Mouse (Mus musculus) embryonic facial prominence, embryonic 15.5 days (tissue): ENCODE data around the gene Pald1. TPM values are rescaled to one million over a fixed set of nuclear protein-coding genes. Genes with fewer than 3 reads are reported as not detected.

Experiments
- ATAC-seq: fragments of 200-750 bp; cut with Nextera tagmentation; 2 replicates; pipeline ENCODE4 v1.8.0; 2017; ENCODE audit warnings: low read depth, moderate TSS enrichment; ENCODE audit not compliant: insufficient number of reproducible peaks, low FRiP score, low TSS enrichment
- H3K27ac ChIP-seq: fragments of 300-500 bp; sonication (generic); replicated peaks from 2 replicates; pipeline ENCODE4 v1.5.1; 2015; ENCODE audit warnings: mild to moderate bottlenecking, inconsistent platforms
- H3K27me3 ChIP-seq: fragments of 300-500 bp; sonication (generic); 2 replicates; pipeline ENCODE4 v1.6.1; 2015; ENCODE audit warnings: inconsistent platforms
- H3K36me3 ChIP-seq: fragments of 300-500 bp; sonication (generic); 2 replicates; pipeline ENCODE4 v1.6.1; 2015; ENCODE audit warnings: mild to moderate bottlenecking, inconsistent platforms
- H3K4me1 ChIP-seq: fragments of 300-500 bp; sonication (generic); 2 replicates; pipeline ENCODE4 v1.6.1; 2015; ENCODE audit warnings: inconsistent platforms
- H3K4me2 ChIP-seq: fragments of 300-500 bp; sonication (generic); replicated peaks from 2 replicates; pipeline ENCODE4 v1.6.1; 2015; ENCODE audit warnings: mild to moderate bottlenecking, inconsistent platforms
- H3K4me3 ChIP-seq: fragments of 300-500 bp; sonication (generic); replicated peaks from 2 replicates; pipeline ENCODE4 v1.5.1; 2015; ENCODE audit warnings: mild to moderate bottlenecking, inconsistent platforms
- H3K9ac ChIP-seq: fragments of 300-500 bp; sonication (generic); 2 replicates; pipeline ENCODE4 v1.6.1; 2015; ENCODE audit warnings: inconsistent platforms
- H3K9me3 ChIP-seq: fragments of 300-500 bp; sonication (generic); replicated peaks from 2 replicates; pipeline ENCODE4 v1.6.1; 2016; ENCODE audit warnings: inconsistent platforms
- WGBS: fragments of 180-500 bp; shearing (Covaris S2); methylation state at CpG from one replicate; pipeline ENCODE4 v1.1.7; 2015; 5-methylcytosine and 5-hydroxymethylcytosine counted together
- polyA plus RNA-seq: library from polyadenylated mRNA; unstranded; fragments of >200 nt; fragmentation: Nextera tagmentation; extraction: Ambion mirVana; gene quantifications from 2 replicates; pipeline ENCODE4 v1.2.1, GENCODE M21; 2015

Gene Pald1
- polyA plus RNA-seq, 1 experiment from 2014 or later, result 22.8 TPM

- Histone ChIP-seq H3K27me3 (no peaks in the 10 kb centered on the region), H3K4me3 (no peak overlapping the region), H3K9ac (no peak overlapping the region), H3K4me1 (peaks cover 14% of the 10 kb centered on the region; the same call in 1 of the 2 replicates), H3K4me2 (no peak overlapping the region), H3K36me3 (no peaks in the 10 kb centered on the region), H3K9me3 (no peaks in the 10 kb centered on the region), H3K27ac (no peak overlapping the region)
- 84% methylated on average over 4 of the region's 4 CpGs for WGBS
- ATAC-seq, result no peak
Measured at GRCm38 (mm10) chr10:61284309-61284708, 99.0 kb downstream of the Pald1 start.

GRCm38 (mm10) chr10:61281115-61281514 is 102.2 kb downstream of the Pald1 start:
- H3K27me3 ChIP-seq, result no peaks in the 10 kb centered on the region
- 76% methylated on average over 5 of the region's 5 CpGs for WGBS
- no peaks in the 10 kb centered on the region for H3K9me3 ChIP-seq
- no peak overlapping the region for H3K27ac ChIP-seq
- H3K4me1 ChIP-seq, result peaks cover 10% of the 10 kb centered on the region; the same call in 1 of the 2 replicates
- no peak overlapping the region for H3K9ac ChIP-seq
- ATAC-seq, result no peak
- H3K4me3 ChIP-seq, result no peak overlapping the region
- H3K4me2 ChIP-seq, result no peak overlapping the region
- H3K36me3 ChIP-seq, result no peaks in the 10 kb centered on the region

- Histone ChIP-seq H3K27me3 (no peaks in the 10 kb centered on the region), H3K4me2 (no peak overlapping the region), H3K4me1 (peaks cover 34% of the 10 kb centered on the region), H3K4me3 (no peak overlapping the region), H3K36me3 (no peaks in the 10 kb centered on the region), H3K9ac (no peak overlapping the region), H3K9me3 (no peaks in the 10 kb centered on the region), H3K27ac (no peak overlapping the region)
- WGBS, result 53% methylated on average over 14 of the region's 14 CpGs
- ATAC-seq, result no peak
Measured at GRCm38 (mm10) chr10:61277918-61278674, 105.2 kb downstream of the Pald1 start.

- WGBS, result 87% methylated on average over 6 of the region's 6 CpGs
- Histone ChIP-seq H3K27me3 (no peaks in the 10 kb centered on the region), H3K36me3 (no peaks in the 10 kb centered on the region), H3K4me1 (peaks cover 43% of the 10 kb centered on the region), H3K9ac (no peak overlapping the region), H3K27ac (no peak overlapping the region), H3K4me3 (no peak overlapping the region), H3K4me2 (no peak overlapping the region), H3K9me3 (no peaks in the 10 kb centered on the region)
- ATAC-seq, result no peak
Measured at GRCm38 (mm10) chr10:61277051-61277450, 106.3 kb downstream of the Pald1 start.

GRCm38 (mm10) chr10:61275669-61276110 is 107.6 kb downstream of the Pald1 start:
- H3K4me2 ChIP-seq, result no peak overlapping the region
- ATAC-seq, result no peak
- no peaks in the 10 kb centered on the region for H3K27me3 ChIP-seq
- H3K9me3 ChIP-seq, result no peaks in the 10 kb centered on the region
- no peak overlapping the region for H3K9ac ChIP-seq
- H3K36me3 ChIP-seq, result no peaks in the 10 kb centered on the region
- 5% methylated on average over 5 of the region's 5 CpGs for WGBS
- peaks cover 47% of the 10 kb centered on the region for H3K4me1 ChIP-seq
- no peak overlapping the region for H3K27ac ChIP-seq
- no peak overlapping the region for H3K4me3 ChIP-seq

- no peak overlapping the region for H3K27ac ChIP-seq
- H3K4me2 ChIP-seq, result no peak overlapping the region
- WGBS, result 36% methylated on average over 2 of the region's 2 CpGs
- H3K27me3 ChIP-seq, result no peaks in the 10 kb centered on the region
- H3K9ac ChIP-seq, result no peak overlapping the region
- no peaks in the 10 kb centered on the region for H3K36me3 ChIP-seq
- no peaks in the 10 kb centered on the region for H3K9me3 ChIP-seq
- H3K4me3 ChIP-seq, result no peak overlapping the region
- ATAC-seq, result no peak
- H3K4me1 ChIP-seq, result peaks cover 47% of the 10 kb centered on the region
Measured at GRCm38 (mm10) chr10:61274532-61274931, 108.8 kb downstream of the Pald1 start.

- Histone ChIP-seq H3K36me3 (no peaks in the 10 kb centered on the region), H3K9me3 (no peaks in the 10 kb centered on the region), H3K4me3 (peak overlapping the region; percentile 58), H3K4me1 (peaks cover 47% of the 10 kb centered on the region), H3K27me3 (no peaks in the 10 kb centered on the region), H3K9ac (no peak overlapping the region), H3K4me2 (peak overlapping the region; percentile 85), H3K27ac (peak overlapping the region; percentile 77)
- no peak for ATAC-seq
- WGBS, result 33% methylated on average over 7 of the region's 7 CpGs
Measured at GRCm38 (mm10) chr10:61273844-61274215, 109.5 kb downstream of the Pald1 start.

GRCm38 (mm10) chr10:61273081-61273843 is 110.1 kb downstream of the Pald1 start, which contains the start of gene Adamts14:
Gene Adamts14 (minus strand): TSS chr10:61273438.
- Histone ChIP-seq H3K4me3 (peak within 1 kb of the TSS; percentile 58), H3K36me3 (no peaks in the 10 kb centered on the region), H3K9ac (peak within 1 kb of the TSS; percentile 60), H3K27me3 (no peaks in the 10 kb centered on the region), H3K9me3 (no peaks in the 10 kb centered on the region), H3K27ac (peak within 1 kb of the TSS; percentile 77), H3K4me1 (peaks cover 47% of the 10 kb centered on the region), H3K4me2 (peak within 1 kb of the TSS; percentile 85)
- under 1% methylated on average over 65 of the region's 75 CpGs for WGBS
- peak; percentile 76 for ATAC-seq

- Histone ChIP-seq H3K4me3 (peak overlapping the region; percentile 58), H3K9me3 (no peaks in the 10 kb centered on the region), H3K9ac (peak overlapping the region; percentile 60), H3K36me3 (no peaks in the 10 kb centered on the region), H3K27me3 (no peaks in the 10 kb centered on the region), H3K27ac (peak overlapping the region; percentile 77), H3K4me1 (peaks cover 42% of the 10 kb centered on the region), H3K4me2 (peak overlapping the region; percentile 85)
- no peak for ATAC-seq
- WGBS, result 30% methylated on average over 5 of the region's 5 CpGs
Measured at GRCm38 (mm10) chr10:61272631-61273030, 110.7 kb downstream of the Pald1 start.

GRCm38 (mm10) chr10:61272089-61272626 is 111.2 kb downstream of the Pald1 start:
- WGBS, result 58% methylated on average over 8 of the region's 8 CpGs
- H3K27ac ChIP-seq, result peak overlapping the region; percentile 77; the same call in 1 of the 2 replicates

More at GRCm38 (mm10) chr10:61272089-61272626, 111.2 kb downstream of the Pald1 start:
- Histone ChIP-seq H3K9ac (no peak overlapping the region), H3K36me3 (no peaks in the 10 kb centered on the region), H3K9me3 (no peaks in the 10 kb centered on the region), H3K4me3 (peak overlapping the region; percentile 58), H3K4me2 (peak overlapping the region; percentile 85), H3K27me3 (no peaks in the 10 kb centered on the region), H3K4me1 (peaks cover 42% of the 10 kb centered on the region)
- no peak for ATAC-seq
